Mouse (Mus musculus) heart, postnatal 0 days (tissue): ENCODE data around the gene Rps26. TPM values are rescaled to one million over a fixed set of nuclear protein-coding genes. Genes with fewer than 3 reads are reported as not detected.

Source experiments
- ATAC-seq: fragments of 200-750 bp; cut with Nextera tagmentation; 2 replicates; pipeline ENCODE4 v1.8.0; 2017; ENCODE audit warnings: low read depth, moderate number of reproducible peaks, moderate library complexity; ENCODE audit not compliant: insufficient read depth
- DNase-seq: peaks from one replicate; pipeline ENCODE4 v3.0.0-alpha.2; 2016; ENCODE audit warnings: low spot score
- H3K27ac ChIP-seq: fragments of 300-500 bp; sonication (generic); 2 replicates; pipeline ENCODE4 v1.5.1; 2014; ENCODE audit warnings: low read depth, mild to moderate bottlenecking
- H3K27me3 ChIP-seq: fragments of 300-500 bp; sonication (generic); 2 replicates; pipeline ENCODE4 v1.6.1; 2014; ENCODE audit warnings: low read length, mixed read lengths; ENCODE audit not compliant: control insufficient read depth, insufficient read depth
- H3K36me3 ChIP-seq: fragments of 300-500 bp; sonication (generic); replicated peaks from 2 replicates; pipeline ENCODE4 v1.6.1; 2014; ENCODE audit warnings: low read length, mixed read lengths; ENCODE audit not compliant: control insufficient read depth, insufficient read depth
- H3K4me1 ChIP-seq: fragments of 300-500 bp; sonication (generic); 2 replicates; pipeline ENCODE4 v1.6.1; 2014; ENCODE audit warnings: antibody characterized with exemption; ENCODE audit not compliant: control insufficient read depth, insufficient read depth
- H3K4me2 ChIP-seq: fragments of 300-500 bp; sonication (generic); 2 replicates; pipeline ENCODE4 v1.6.1; 2014; ENCODE audit warnings: low read depth, mild to moderate bottlenecking, low read length, moderate library complexity
- H3K4me3 ChIP-seq: fragments of 300-500 bp; sonication (generic); 2 replicates; pipeline ENCODE4 v1.5.1; 2014; ENCODE audit warnings: low read depth, low read length
- H3K9ac ChIP-seq: fragments of 300-500 bp; sonication (generic); replicated peaks from 2 replicates; pipeline ENCODE4 v1.6.1; 2014; ENCODE audit warnings: low read depth, low read length, mixed read lengths
- H3K9me3 ChIP-seq: fragments of 300-500 bp; sonication (generic); replicated peaks from 2 replicates; pipeline ENCODE4 v1.6.1; 2016; ENCODE audit warnings: low read length; ENCODE audit not compliant: control insufficient read depth
- CTCF ChIP-seq: IDR thresholded peaks from 2 replicates; pipeline ENCODE4 v1.5.1; 2016; ENCODE audit warnings: antibody characterized with exemption, control low read depth, low read depth
- EP300 ChIP-seq: IDR thresholded peaks from 2 replicates; pipeline ENCODE4 v1.6.1; 2016; ENCODE audit warnings: antibody characterized with exemption, low read depth
- WGBS: fragments of 180-500 bp; shearing (Covaris S2); extraction: QIAGEN DNeasy Blood & Tissue Kit; methylation state at CpG from one replicate; pipeline ENCODE4 v1.1.7; 2014; 5-methylcytosine and 5-hydroxymethylcytosine counted together
- polyA plus RNA-seq: library from polyadenylated mRNA; unstranded; fragments of >200 nt; fragmentation: Nextera tagmentation; extraction: Ambion mirVana; gene quantifications from 2 replicates; pipeline ENCODE4 v1.2.1, GENCODE M21; 2015
- total RNA-seq: library from RNA; depleted of rRNA; stranded (reverse); fragments of >200 nt; gene quantifications from 2 replicates; pipeline ENCODE4 v1.2.3, GENCODE M21; 2014; ENCODE audit warnings: low replicate concordance

Rps26 gene
- total and polyA plus RNA-seq, 2 experiments from 2014 or later = 341 to 1,086 TPM

DNA sequence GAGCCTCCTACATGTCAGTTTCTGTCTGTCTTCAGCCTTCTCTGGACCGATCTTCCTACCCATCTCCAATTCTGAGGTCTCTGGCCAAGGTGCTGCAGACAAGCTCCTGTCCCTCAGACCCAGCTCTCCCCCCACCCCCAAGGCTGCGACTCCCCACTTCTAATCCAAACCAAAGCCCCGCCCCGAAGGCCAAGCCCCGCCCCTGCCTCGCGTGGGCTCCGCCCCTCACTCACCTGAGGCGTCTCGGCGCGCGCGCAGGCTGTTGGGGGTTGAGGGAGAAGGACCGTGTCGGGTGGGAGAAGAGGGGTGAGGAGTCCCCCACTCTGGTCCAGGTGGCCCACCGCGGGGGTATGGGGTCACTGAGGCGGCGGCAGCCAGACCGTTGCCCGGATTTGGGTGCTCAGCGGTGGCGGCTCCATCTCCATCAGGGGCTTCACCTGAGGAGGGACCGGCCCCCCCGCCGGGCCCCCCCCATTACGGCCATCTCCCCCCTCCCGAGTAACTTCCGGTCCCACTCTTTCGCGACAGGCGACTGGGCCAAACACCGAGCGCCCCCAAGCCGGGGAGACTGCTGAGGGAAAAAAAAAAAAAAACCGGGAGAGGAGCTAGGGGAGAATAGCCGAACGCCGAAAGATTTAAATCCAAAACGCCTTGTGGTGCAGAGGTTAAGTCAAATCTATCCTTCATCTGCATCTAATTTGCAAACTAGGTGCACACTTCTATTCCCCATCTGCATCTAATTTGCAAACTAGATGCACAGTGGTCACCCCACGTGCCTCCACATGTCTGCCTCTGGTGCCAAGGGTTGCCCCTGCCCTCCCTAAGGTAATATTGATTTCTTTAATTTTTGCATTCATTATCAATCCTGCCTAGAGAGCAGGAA is 42.5 kb upstream of the Rps26 start:
- DNase-seq = peak; percentile 9
- H3K36me3 ChIP-seq = no peaks in the 10 kb centered on the region
- TF ChIP-seq EP300 = no peak
- TF ChIP-seq CTCF = no peak
- no peak; the same call in 1 of the 2 replicates for ATAC-seq
- no peaks in the 10 kb centered on the region for H3K27me3 ChIP-seq
- peak overlapping the region; percentile 63 for H3K4me3 ChIP-seq
- no peaks in the 10 kb centered on the region for H3K4me1 ChIP-seq
- H3K9ac ChIP-seq = peak overlapping the region; percentile 64; the same call in 1 of the 2 replicates
- peak overlapping the region; percentile 81 for H3K4me2 ChIP-seq
- no peak overlapping the region for H3K27ac ChIP-seq
- 2% methylated on average over 40 of the region's 42 CpGs for WGBS
- H3K9me3 ChIP-seq = no peaks in the 10 kb centered on the region

DNA sequence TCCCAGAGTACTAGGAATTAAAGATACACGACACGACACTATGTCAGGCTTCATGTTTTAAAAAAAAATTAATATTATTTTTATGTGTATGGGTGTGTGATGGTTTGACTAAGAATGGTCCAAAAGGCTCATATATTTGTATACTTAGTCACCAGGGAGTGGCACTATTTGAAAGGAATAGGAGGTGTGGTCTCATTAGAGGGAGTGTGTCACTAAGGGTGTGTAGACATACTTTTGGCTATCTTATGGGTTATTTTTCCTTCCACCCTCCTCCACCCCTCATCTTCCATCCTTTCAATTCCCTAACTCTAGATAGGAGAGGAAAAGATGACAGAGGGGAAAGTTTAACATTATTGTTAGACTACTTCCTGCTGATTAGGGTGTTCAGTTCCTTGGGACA is 39.3 kb upstream of the Rps26 start:
- Histone ChIP-seq H3K4me3 (no peak overlapping the region), H3K9ac (no peak overlapping the region), H3K4me1 (no peaks in the 10 kb centered on the region), H3K9me3 (no peaks in the 10 kb centered on the region), H3K36me3 (no peaks in the 10 kb centered on the region), H3K27ac (no peak overlapping the region), H3K4me2 (no peak overlapping the region), H3K27me3 (no peaks in the 10 kb centered on the region)
- ATAC-seq = no peak
- DNase-seq = no peak
- TF ChIP-seq EP300 (no peak), CTCF (no peak)
- WGBS = 94% methylated on average over 2 of the region's 2 CpGs

DNA sequence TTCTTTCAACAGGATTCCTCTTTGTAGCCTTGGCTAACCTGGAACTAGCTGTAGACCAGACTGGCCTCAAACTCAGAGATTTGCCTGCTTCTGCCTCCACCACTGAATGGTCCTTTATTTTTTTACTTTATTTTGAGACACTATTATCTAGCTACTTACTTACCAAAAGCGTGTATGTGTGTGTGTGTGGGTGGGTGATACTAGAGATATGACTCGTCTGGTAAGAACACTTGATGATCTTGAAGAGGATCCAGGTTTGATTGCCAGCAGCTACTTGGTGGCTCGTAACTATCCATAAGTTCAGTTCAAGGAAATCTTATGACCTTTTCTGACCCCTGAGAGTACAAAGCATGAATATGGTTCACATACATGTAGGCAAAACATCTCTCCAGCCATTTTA is 38.8 kb upstream of the Rps26 start:
- WGBS = 60% methylated on average over 3 of the region's 3 CpGs

DNA sequence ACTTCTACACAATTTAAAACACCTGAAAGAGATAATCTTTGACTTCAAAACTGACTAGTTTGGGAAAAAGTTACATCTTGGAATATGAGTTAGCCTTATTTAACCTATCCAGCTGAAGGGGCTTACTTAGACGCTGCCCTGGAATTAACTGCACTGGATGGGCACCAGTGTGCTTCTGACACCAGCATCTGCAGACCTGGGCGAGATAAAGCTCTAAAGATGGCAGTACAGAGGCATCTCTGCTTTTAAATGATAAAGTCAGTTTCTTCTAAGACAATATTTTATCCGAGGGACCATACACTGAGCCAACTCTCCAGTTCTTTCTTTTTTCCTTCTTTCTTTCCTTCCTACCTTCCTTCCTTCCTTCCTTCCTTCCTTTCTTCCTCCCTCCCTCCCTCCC is 38.3 kb upstream of the Rps26 start:
- H3K4me1 ChIP-seq = no peaks in the 10 kb centered on the region
- DNase-seq (no peak), ATAC-seq (no peak)
- no peaks in the 10 kb centered on the region for H3K36me3 ChIP-seq
- no peak overlapping the region for H3K9ac ChIP-seq
- 58% methylated on average over 3 of the region's 3 CpGs for WGBS
- no peaks in the 10 kb centered on the region for H3K27me3 ChIP-seq
- H3K4me3 ChIP-seq = no peak overlapping the region
- no peaks in the 10 kb centered on the region for H3K9me3 ChIP-seq
- H3K27ac ChIP-seq = no peak overlapping the region
- H3K4me2 ChIP-seq = no peak overlapping the region
- TF ChIP-seq CTCF = no peak
- no peak for TF ChIP-seq EP300

More for the DNA sequence above, 38.8 kb upstream of the Rps26 start:
- H3K4me1 ChIP-seq = no peaks in the 10 kb centered on the region
- DNase-seq (no peak), ATAC-seq (no peak)
- H3K4me2 ChIP-seq = no peak overlapping the region
- H3K9ac ChIP-seq = no peak overlapping the region
- no peaks in the 10 kb centered on the region for H3K9me3 ChIP-seq
- no peak for TF ChIP-seq CTCF
- H3K4me3 ChIP-seq = no peak overlapping the region
- no peak overlapping the region for H3K27ac ChIP-seq
- no peaks in the 10 kb centered on the region for H3K27me3 ChIP-seq
- H3K36me3 ChIP-seq = no peaks in the 10 kb centered on the region

DNA sequence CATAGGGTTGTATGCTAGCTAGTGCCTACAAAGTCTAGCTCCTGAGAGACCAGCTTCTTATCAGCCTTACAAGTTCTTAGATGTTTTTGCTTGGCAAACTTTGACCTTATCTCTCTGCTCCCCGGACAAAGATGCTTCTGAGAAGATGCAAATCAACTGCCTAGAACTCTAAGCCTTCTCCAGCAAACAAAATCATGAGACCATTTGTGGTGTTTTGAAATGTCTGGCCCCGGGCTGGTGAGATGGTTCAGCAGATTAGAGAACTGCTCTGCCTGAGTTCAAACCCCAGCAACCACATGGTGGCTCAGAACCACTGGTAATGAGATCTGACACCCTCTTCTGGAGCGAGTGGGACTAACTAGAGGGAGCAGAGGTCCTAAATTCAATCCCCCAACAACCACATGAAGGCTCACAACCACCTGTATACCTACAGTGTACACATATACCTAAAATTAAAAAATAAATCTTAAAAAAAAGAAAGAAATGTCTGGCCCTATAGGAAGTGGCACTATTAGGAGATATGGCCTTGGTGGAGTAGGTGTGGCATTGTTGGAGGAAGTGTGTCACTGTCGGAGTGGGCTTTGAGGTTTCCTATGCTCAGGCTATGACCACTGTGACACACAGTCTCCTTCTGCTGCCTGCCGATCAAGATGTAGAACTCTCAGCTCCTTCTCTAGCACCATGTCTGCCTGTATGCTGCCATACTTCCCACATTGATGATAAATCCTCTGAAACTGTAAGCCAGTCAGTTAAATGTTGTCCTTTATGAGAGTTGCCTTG is 37.1 kb upstream of the Rps26 start:
- DNase-seq (no peak), ATAC-seq (no peak)
- Histone ChIP-seq H3K27ac (no peak overlapping the region), H3K27me3 (no peaks in the 10 kb centered on the region), H3K9ac (no peak overlapping the region), H3K4me2 (no peak overlapping the region), H3K36me3 (no peaks in the 10 kb centered on the region), H3K9me3 (no peaks in the 10 kb centered on the region), H3K4me1 (no peaks in the 10 kb centered on the region), H3K4me3 (no peak overlapping the region)
- TF ChIP-seq CTCF = no peak
- no peak for TF ChIP-seq EP300
- WGBS = 43% methylated on average over 5 of the region's 5 CpGs
